Mouse (Mus musculus) limb, embryonic 14.5 days (tissue): Measurements from ENCODE around the gene Myo5c. TPM values are rescaled to one million over a fixed set of nuclear protein-coding genes. Genes with fewer than 3 reads are reported as not detected.

Experiments used
- ATAC-seq: fragments of 200-750 bp; cut with Nextera tagmentation; 2 replicates; pipeline ENCODE4 v1.8.0; 2017; ENCODE audit warnings: low read depth, moderate number of reproducible peaks, moderate TSS enrichment; ENCODE audit not compliant: low FRiP score
- DNase-seq: peaks from one replicate; pipeline ENCODE4 v3.0.0-alpha.2; 2015; ENCODE audit warnings: low spot score
- H3K27ac ChIP-seq: fragments of 300-500 bp; sonication (generic); replicated peaks from 2 replicates; pipeline ENCODE4 v1.5.1; 2014; ENCODE audit warnings: low read depth, mild to moderate bottlenecking, low read length, moderate library complexity, mixed read lengths
- H3K27me3 ChIP-seq: fragments of 300-500 bp; sonication (generic); 2 replicates; pipeline ENCODE4 v1.6.1; 2014; ENCODE audit warnings: low read length, mixed read lengths; ENCODE audit not compliant: control insufficient read depth, insufficient read depth
- H3K36me3 ChIP-seq: fragments of 300-500 bp; sonication (generic); 2 replicates; pipeline ENCODE4 v1.6.1; 2014; ENCODE audit warnings: mild to moderate bottlenecking, low read length, moderate library complexity, mixed read lengths; ENCODE audit not compliant: control insufficient read depth, insufficient read depth
- H3K4me1 ChIP-seq: fragments of 300-500 bp; sonication (generic); 2 replicates; pipeline ENCODE4 v1.6.1; 2014; ENCODE audit warnings: antibody characterized with exemption, low read length, mixed read lengths; ENCODE audit not compliant: control insufficient read depth, insufficient read depth
- H3K4me2 ChIP-seq: fragments of 300-500 bp; sonication (generic); replicated peaks from 2 replicates; pipeline ENCODE4 v1.6.1; 2014; ENCODE audit warnings: low read depth, mild to moderate bottlenecking, low read length, moderate library complexity; ENCODE audit not compliant: severe bottlenecking
- H3K4me3 ChIP-seq: fragments of 300-500 bp; sonication (generic); replicated peaks from 2 replicates; pipeline ENCODE4 v1.5.1; 2014; ENCODE audit warnings: low read length
- H3K9ac ChIP-seq: fragments of 300-500 bp; sonication (generic); 2 replicates; pipeline ENCODE4 v1.6.1; 2014; ENCODE audit warnings: mild to moderate bottlenecking, low read depth, low read length, moderate library complexity; ENCODE audit not compliant: severe bottlenecking
- H3K9me3 ChIP-seq: fragments of 300-500 bp; sonication (generic); 2 replicates; pipeline ENCODE4 v1.6.1; 2016; ENCODE audit warnings: low read length; ENCODE audit not compliant: control insufficient read depth
- POLR2A ChIP-seq: fragments of 200-500 bp; IDR thresholded peaks from 2 replicates; pipeline ENCODE4 v1.8.0; 2012; ENCODE audit warnings: inconsistent platforms, mild to moderate bottlenecking, moderate library complexity, borderline replicate concordance; ENCODE audit not compliant: insufficient read depth, insufficient read length; ENCODE audit errors: extremely low read depth
- WGBS: fragments of 180-500 bp; shearing (Covaris S2); extraction: QIAGEN DNeasy Blood & Tissue Kit; methylation state at CpG from one replicate; pipeline ENCODE4 v1.1.7; 2014; 5-methylcytosine and 5-hydroxymethylcytosine counted together
- polyA plus RNA-seq, 2 experiments: library from polyadenylated mRNA; depleted of rRNA in 1 of 2; stranded (reverse) in 1 of 2; unstranded in 1 of 2; fragments of >200 nt; fragmentation: Nextera tagmentation in 1 of 2; extraction: Ambion mirVana in 1 of 2; gene quantifications; 2 replicates each; pipeline versions ENCODE4 v1.2.1 to v1.2.3; 2012 to 2014

Myo5c gene
- polyA plus RNA-seq, 2 experiments: 0.15 to 0.52 TPM

- ATAC-seq: peak; percentile 48; the same call in 1 of the 2 replicates
- no peak for DNase-seq
- H3K9ac ChIP-seq: no peak overlapping the region
- WGBS: 18% methylated on average over 8 of the region's 8 CpGs
- TF ChIP-seq POLR2A: no peak
- H3K4me3 ChIP-seq: no peak overlapping the region
- H3K9me3 ChIP-seq: no peaks in the 10 kb centered on the region
- no peaks in the 10 kb centered on the region for H3K27me3 ChIP-seq
- 0 out of 2 replicates have a peak overlapping the region, but pooled peaks have one; percentile 19 for H3K27ac ChIP-seq
- no peaks in the 10 kb centered on the region for H3K36me3 ChIP-seq
- H3K4me1 ChIP-seq: peaks cover 8% of the 10 kb centered on the region; the same call in 1 of the 2 replicates
- no peak overlapping the region for H3K4me2 ChIP-seq
These were observed 29.6 kb downstream of the Myo5c start for GRCm38 (mm10) chr9:75261332-75261872.

GRCm38 (mm10) chr9:75262235-75262826 is 30.5 kb downstream of the Myo5c start:
- ATAC-seq (no peak), DNase-seq (peak; percentile 52)
- H3K4me3 ChIP-seq: no peak overlapping the region
- H3K9me3 ChIP-seq: no peaks in the 10 kb centered on the region
- 68% methylated on average over 8 of the region's 8 CpGs for WGBS
- no peaks in the 10 kb centered on the region for H3K36me3 ChIP-seq
- no peak overlapping the region for H3K9ac ChIP-seq
- no peak overlapping the region for H3K27ac ChIP-seq
- TF ChIP-seq POLR2A: no peak
- H3K4me2 ChIP-seq: no peak overlapping the region
- H3K4me1 ChIP-seq: peaks cover 8% of the 10 kb centered on the region; the same call in 1 of the 2 replicates
- H3K27me3 ChIP-seq: no peaks in the 10 kb centered on the region

DNA sequence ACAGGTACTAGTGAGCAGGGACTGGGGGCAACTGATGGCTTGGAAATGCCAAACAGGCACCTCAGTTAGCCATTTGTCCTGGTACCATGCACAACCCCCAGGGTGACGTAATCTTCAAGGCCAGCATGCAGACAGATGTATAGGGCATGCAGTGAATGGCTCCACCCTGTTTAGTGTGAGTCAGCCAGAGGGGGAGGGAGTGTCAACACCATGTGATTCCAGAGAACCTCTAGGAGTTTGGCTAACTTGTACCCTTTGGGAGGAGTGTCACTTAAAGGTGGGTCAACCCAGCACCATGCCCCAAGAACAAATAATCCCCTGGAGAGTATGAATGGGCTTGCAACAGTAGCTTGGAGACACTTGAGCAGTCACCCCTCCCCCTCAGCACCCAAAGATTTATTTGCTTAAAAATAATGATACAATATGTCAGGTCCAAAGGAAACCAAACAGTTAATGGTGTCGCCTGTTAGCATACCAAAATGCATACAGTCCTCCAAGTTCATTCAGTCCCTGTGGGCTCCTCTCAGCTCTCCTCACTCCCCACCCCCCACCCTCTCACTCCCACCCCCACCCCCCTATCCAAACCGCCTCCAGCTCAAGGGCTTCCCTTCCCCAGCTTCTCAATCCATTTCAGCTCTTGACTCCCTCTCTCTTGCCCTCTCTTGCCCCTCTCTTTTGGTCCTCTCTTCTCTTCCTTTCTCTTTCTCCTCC is 32.3 kb downstream of the Myo5c start:
- Histone ChIP-seq H3K4me1 (peaks cover 8% of the 10 kb centered on the region; the same call in 1 of the 2 replicates), H3K4me2 (no peak overlapping the region), H3K4me3 (no peak overlapping the region), H3K27me3 (no peaks in the 10 kb centered on the region), H3K27ac (no peak overlapping the region), H3K36me3 (no peaks in the 10 kb centered on the region), H3K9me3 (no peaks in the 10 kb centered on the region), H3K9ac (no peak overlapping the region)
- WGBS: 45% methylated on average over 3 of the region's 3 CpGs
- ATAC-seq (0 out of 2 replicates have a peak, but pooled peaks have one; percentile 27), DNase-seq (no peak)
- TF ChIP-seq POLR2A: no peak

- Histone ChIP-seq H3K4me2 (no peak overlapping the region), H3K4me3 (no peak overlapping the region), H3K27ac (no peak overlapping the region), H3K27me3 (no peaks in the 10 kb centered on the region), H3K9me3 (no peaks in the 10 kb centered on the region), H3K4me1 (no peaks in the 10 kb centered on the region), H3K36me3 (no peaks in the 10 kb centered on the region), H3K9ac (no peak overlapping the region)
- WGBS: 75% methylated on average over 6 of the region's 6 CpGs
- ATAC-seq: no peak
- no peak for DNase-seq
- TF ChIP-seq POLR2A: no peak
These were observed 35.3 kb downstream of the Myo5c start for GRCm38 (mm10) chr9:75267147-75267546.

GRCm38 (mm10) chr9:75270382-75270781 is 38.6 kb downstream of the Myo5c start:
- H3K4me1 ChIP-seq: no peaks in the 10 kb centered on the region
- no peaks in the 10 kb centered on the region for H3K9me3 ChIP-seq
- 72% methylated on average over 6 of the region's 6 CpGs for WGBS
- H3K4me2 ChIP-seq: no peak overlapping the region
- DNase-seq (no peak), ATAC-seq (no peak)
- H3K27ac ChIP-seq: no peak overlapping the region
- H3K36me3 ChIP-seq: no peaks in the 10 kb centered on the region
- H3K9ac ChIP-seq: no peak overlapping the region
- TF ChIP-seq POLR2A: no peak
- no peaks in the 10 kb centered on the region for H3K27me3 ChIP-seq
- no peak overlapping the region for H3K4me3 ChIP-seq
